Mouse (Mus musculus) adrenal gland, postnatal 14 days (tissue): ENCODE results near the gene Atp1a4. TPM values are rescaled to one million over a fixed set of nuclear protein-coding genes. Genes with fewer than 3 reads are reported as not detected.

Experiments
- DNase-seq: peaks from one replicate; pipeline ENCODE4 v3.0.0; 2021; ENCODE audit warnings: mixed read lengths
- long read RNA-seq, 2 experiments: library from polyadenylated mRNA; stranded (forward); transcript quantifications; one replicate each; pipeline ENCODE4 v2.0.0; 2021
- total RNA-seq: library from RNA; stranded (reverse); gene quantifications from 2 replicates; pipeline ENCODE4 v1.2.3, GENCODE M21; 2021

The Atp1a4 gene
- 0.22 and 0.41 TPM in 2 replicates for total RNA-seq
- long read RNA-seq, experiment 1, partial matches to known transcripts, result 3 of 3 reads
- long read RNA-seq, experiment 1, other reads (novel, unspliced or antisense), result 0 of 3 reads
- long read RNA-seq, experiment 2, result 0 reads

- DNase-seq, result no peak
These were observed at the start of gene Atp1a4 for GRCm38 (mm10) chr1:172258314-172258713. Gene Atp1a4 (minus strand): TSS chr1:172258414.

- DNase-seq, result no peak
These were observed 49.7 kb upstream of the Atp1a4 start for GRCm38 (mm10) chr1:172307936-172308335.

DNA sequence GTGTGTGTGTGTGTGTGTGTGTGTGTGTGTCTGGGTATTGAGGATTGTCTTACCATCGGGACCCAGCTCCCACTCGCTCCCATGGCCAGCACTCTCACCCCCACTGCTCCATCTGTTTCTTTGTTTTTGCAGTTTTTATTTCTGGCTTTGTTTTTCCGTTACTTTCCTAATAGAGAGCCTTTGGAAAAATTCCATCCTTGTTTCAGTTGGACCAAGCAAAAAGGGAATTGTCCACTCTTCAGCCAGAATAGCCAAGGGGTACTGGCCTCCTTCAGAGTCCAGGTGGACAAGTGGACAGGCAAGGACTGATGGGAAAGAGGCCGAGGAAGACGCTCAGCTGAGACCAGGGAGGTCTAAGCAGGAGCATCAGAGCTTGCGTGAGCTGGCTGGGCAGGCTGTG is 48.7 kb upstream of the Atp1a4 start:
- DNase-seq, result no peak

DNA sequence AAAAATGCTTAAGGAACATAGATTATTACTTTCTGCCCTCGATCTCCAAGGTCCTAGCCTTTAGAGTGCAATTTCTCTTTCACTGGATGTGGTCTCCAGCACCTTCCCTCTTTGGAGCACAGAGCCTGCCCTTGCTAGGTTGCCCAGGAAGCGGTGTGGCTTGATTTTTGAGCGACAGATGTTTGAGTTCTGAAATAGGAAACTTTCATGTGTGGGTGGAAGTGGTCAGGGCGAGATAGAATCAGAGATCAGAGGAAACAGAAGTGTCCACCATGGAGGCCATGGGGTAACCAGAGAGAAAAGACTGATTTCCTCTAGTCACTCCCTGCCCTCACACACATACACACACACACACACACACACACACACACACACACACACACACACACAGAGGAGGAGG is 48.0 kb upstream of the Atp1a4 start:
- no peak for DNase-seq

- DNase-seq, result peak; percentile 56
These were observed 47.4 kb upstream of the Atp1a4 start for GRCm38 (mm10) chr1:172305635-172306034.

DNA sequence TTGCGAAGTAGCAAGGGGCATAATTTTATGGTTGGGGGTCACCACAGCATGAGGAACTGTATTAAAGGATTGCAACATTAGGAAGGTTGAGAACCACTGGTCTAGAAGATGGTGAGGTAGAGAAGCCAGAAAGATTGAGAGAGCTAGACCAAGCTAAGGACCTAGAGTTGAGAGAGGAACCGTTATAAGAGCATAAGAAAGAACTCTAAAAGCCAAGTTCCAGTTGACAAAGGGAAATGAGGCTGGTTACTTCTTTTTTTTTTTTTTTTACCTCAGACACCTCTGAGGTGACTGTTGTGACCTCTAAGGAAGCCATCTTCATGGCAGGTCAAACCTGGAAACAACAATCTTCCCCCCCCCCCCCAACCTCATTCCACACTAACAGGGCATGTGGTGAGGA is 46.9 kb upstream of the Atp1a4 start:
- no peak for DNase-seq

GRCm38 (mm10) chr1:172304443-172304842 is 46.2 kb upstream of the Atp1a4 start:
- no peak for DNase-seq

DNA sequence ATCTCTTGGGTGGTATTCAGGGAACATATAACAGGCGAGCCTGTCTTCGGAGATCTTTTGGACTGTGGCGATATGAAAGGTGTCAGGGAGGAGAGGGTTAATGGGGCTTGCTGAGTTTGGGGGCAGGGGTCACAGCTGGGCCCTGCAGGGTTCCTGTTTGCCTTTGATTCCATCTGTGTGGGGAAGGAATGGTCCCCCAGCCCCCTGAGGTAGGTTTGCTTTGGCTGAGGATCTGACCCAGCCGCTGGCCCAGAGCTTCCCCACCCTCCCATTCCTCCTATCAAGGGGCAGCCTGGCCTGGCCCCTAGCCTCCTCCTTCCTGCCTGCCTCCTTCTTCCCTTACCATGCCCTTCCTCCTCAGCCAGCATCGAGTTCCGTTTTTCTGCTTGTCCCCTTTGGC is 44.6 kb upstream of the Atp1a4 start:
- DNase-seq, result no peak

GRCm38 (mm10) chr1:172302311-172302710 is 44.1 kb upstream of the Atp1a4 start:
- DNase-seq, result no peak

- DNase-seq, result no peak
These were observed 43.0 kb upstream of the Atp1a4 start for GRCm38 (mm10) chr1:172301180-172301579.

DNA sequence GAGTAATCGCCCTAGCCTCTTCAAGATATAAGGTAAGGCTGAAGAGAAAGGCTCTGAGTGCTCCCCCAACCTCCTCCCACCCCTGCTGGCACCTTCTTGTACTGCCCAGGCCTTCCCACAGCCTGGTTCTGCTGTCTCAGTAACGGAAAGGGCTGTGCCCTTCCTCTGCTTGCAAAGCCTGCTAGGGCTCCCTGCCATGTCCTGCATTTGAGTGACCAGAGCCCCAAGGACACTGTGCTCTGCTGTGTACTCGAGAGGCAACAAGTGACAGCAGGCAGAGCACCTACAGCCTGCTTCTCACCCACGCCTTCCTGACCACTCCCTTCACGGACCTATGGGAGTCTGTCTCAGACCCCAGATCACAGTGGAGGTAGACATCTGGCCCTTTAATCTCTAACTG is 42.0 kb upstream of the Atp1a4 start:
- DNase-seq, result peak; percentile 86

GRCm38 (mm10) chr1:172299528-172299927 is 41.3 kb upstream of the Atp1a4 start:
- DNase-seq, result no peak

DNA sequence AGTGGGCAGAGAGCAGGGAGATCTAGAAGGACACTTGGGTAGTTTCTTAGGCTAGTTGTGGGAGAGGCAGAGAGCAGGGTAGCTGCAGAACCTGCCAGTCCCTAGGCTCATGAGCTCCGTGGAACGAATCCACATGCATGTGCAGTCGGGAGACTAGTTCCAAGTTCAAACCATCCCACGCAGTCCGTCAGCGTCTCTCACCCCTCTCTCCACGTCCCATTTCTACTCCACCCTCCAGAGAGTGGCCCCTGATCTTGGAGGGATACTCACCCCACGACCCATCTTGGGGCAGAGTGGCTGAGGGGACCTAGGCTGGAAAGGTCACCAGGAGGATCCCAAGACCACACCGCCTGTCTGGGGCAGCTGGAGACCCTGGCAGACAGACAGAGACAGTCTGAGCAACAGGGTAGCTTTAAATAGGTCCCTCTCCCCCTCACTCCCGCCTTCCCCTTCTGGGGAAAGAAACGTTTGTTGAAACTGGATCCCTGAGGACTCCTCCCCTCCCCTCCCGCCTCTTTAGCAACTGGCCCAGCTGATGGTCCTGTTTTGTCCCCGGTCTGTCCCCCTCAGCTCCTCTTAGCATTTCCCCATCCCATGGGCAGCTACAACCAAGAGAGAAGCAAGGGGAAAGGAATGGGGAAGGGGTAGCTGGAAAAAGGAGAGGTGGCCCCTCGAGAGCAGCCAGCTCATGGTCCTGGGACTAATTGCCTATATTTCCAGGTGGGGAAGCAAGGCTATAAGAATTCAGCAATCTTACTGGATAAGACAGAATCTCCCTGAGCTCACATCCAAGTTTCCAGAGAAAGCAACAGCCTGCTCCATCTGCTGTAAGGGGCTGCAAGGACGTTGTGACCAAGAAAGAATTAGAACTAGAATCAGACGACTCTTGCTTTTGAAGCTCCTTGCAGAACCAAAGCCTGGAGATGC is 39.7 kb upstream of the Atp1a4 start, which contains the start of gene Atp1a2:
Gene Atp1a2, minus strand, starts transcription at position 454 of the 927 bp plus-strand sequence.
- DNase-seq, result peak; percentile 57

DNA sequence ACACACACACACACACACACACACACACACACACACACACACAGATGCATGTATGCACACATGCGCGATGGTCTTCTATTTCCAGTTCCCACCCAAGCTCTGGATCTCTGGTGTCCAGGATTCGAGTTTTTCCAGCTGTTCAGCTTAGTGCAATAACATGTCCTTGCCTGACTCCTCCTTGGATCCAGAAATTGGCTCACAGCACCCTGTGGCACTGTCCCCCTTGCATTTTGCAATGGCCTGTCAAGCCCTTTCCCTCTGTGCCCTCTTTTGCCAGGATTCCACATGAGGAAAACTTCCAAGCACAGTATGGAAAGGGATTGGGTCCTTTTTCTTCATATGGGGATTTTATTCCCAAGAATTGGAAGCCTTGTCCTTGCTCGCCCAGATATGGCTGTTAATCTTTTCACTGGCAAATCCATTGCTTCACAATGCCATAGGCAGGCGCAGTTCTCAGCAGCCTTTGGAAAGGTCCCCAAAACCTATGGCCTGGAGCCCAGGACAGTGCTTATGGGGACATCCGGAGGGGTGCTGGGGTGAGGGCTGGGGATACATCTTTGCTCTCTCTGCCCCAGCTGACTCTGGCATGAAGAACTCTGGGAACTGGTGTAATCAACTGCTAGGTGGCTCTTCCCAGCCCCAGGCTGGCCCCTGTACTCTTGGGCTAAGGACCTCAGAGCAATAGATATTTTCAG is 38.7 kb upstream of the Atp1a4 start:
- DNase-seq, result peak; percentile 72

DNA sequence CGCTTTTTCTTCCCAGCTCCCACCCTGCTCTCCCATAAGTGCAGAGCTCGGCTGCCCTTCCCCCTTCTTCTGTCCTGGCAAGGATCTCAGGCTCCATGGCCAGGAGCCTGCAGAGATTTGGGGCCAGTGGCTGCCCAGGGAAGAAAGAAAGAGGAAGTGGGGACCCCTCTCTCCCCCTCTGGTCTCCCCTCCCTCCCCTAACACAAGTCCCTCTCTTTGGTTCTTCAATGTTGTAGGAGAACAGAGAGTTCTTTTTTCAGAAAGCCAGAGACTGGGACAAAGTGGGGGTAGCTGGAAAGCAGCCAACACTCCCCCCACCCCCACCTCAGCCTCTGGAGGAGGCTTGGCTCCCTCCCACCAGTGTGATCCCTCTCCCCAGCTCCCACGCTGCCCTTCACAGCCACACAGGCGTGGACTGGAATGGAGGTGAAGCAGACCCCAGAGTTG is 37.6 kb upstream of the Atp1a4 start:
- DNase-seq, result no peak

DNA sequence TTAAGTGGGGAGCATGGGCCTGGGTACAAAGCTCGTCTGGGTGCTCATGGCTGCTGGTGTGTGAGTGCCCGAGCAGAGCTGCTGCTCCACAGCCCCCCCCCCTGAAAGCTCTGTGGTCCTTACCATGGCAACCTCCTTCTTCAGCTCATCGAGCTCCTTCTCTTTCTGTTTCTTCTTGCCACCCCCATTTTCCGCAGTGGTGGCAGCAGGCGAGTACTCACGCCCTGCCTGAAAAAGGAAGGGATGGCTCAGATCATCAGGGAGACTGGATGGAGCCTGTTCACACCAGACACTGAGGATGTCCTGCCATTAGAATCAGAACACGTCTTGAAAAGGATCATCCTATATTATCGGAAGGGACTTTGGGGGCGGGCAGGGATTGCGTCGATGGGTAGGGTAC is 35.2 kb upstream of the Atp1a4 start:
- DNase-seq, result no peak

- no peak for DNase-seq
These were observed 34.7 kb upstream of the Atp1a4 start for GRCm38 (mm10) chr1:172292880-172293279.

- no peak for DNase-seq
These were observed 31.4 kb upstream of the Atp1a4 start for GRCm38 (mm10) chr1:172289617-172289946.

GRCm38 (mm10) chr1:172288900-172289616 is 30.8 kb upstream of the Atp1a4 start:
- DNase-seq, result peak; percentile 80

GRCm38 (mm10) chr1:172286740-172287139 is 28.5 kb upstream of the Atp1a4 start:
- DNase-seq, result no peak

DNA sequence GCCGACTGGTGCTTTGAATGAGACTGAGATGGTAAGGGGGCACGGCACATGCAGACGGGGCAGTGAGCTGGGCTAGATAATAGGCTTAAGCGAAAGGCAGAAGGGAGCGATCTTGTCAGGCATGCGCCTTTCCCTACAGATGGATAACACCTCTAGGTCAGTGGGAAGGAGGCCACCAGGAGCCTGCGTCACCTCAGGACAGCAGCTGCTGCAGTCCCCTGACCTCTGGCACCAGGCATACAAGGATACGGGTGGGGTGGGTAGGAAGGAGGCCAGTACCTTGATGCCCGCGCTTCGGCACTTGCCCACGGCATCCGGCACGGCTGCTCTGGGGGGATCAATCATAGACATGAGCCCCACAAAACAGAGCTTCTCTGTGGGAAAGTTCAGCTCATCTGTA is 26.0 kb upstream of the Atp1a4 start:
- DNase-seq, result no peak

DNA sequence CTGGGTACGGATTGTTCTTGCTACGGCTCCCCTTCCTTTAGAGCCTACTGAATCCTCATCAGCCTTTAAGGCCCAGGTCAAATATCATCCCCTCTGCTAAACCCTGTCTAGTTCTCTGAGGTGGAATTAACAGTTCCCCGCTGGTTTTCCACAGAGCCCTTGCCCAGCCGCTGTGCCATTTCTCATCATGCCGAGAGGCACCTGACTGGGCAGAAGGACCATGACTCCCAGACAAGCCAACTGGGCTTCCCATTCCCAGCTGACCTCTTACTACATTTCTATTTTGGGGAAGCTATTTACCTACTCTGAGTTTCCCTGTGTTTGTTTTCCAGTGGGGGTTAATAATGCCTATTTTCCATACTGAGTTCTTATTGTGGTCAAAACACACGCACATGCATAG is 24.9 kb upstream of the Atp1a4 start:
- no peak for DNase-seq
